Mouse (Mus musculus): ENCODE results near the gene Eef1akmt3. TPM values are rescaled to one million over a fixed set of nuclear protein-coding genes. Genes with fewer than 3 reads are reported as not detected.

The Eef1akmt3 gene
- total RNA-seq, 2 experiments from 2014 or later: 0.27 to 0.43 TPM

DNA sequence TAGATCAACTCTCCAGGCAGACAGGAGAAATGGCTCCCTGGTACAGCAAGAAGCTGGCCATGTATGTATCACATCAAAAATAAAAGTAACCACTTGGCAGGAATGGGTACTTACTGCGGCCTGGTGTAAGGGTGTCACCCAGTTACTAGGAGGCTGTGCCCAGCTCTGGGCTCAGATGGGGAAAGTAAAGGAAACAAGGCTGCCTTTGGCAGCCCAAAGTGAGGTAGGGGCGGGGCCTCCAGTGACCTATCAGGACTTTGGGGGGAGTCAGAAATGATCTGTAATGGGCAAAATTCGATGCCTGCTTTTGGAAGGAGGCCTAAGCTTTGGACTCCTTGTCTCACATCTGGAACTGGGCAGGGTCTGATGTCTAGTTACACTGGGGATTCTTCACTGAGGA is 59.6 kb downstream of the Eef1akmt3 start:
- intact Hi-C loops (cut with DNase I; ENCODE audit: low total_unique reads): no loop called here
- DNase-seq: no peak

Small RNAs within 50 kb of the gene (microRNA-seq; reads per million reads assigned to microRNA genes)
- 72.7 to 107 reads per million in 2 experiments for gene Mir26a-2
- 0.50 to 0.64 reads per million in 2 experiments for gene Mir546

Other genes starting within 250 kb of the Eef1akmt3 start
- 1 to 10 TPM; 1.6 to 2.9 TPM for gene Atp23, start 140.2 kb downstream of the Eef1akmt3 start, total RNA-seq (2021)
- gene Ctdsp2, start 62.8 kb downstream of the Eef1akmt3 start, total RNA-seq (2021): 100 to 1,000 TPM in 1 of 2 experiments, 10 to 100 TPM in 1; 98.5 to 102 TPM
- under 1 TPM; 0.51 to 0.64 TPM for gene Avil, start 40.8 kb downstream of the Eef1akmt3 start, total RNA-seq (2021)
- 10 to 100 TPM; 24.8 to 27.9 TPM for gene Tsfm, start 10.7 kb downstream of the Eef1akmt3 start, total RNA-seq (2021)
- 10 to 100 TPM; 11.1 to 14.8 TPM for gene Mettl1, start 99 bp downstream of the Eef1akmt3 start, total RNA-seq (2021)
- gene Cyp27b1, start 6.7 kb upstream of the Eef1akmt3 start, total RNA-seq (2021): under 1 TPM; 0.10 to 0.16 TPM
- gene March9, start 18.7 kb upstream of the Eef1akmt3 start, total RNA-seq (2021): 1 to 10 TPM in 1 of 2 experiments, under 1 TPM in 1; 0.82 to 1.2 TPM
- gene Cdk4, start 22.0 kb upstream of the Eef1akmt3 start, total RNA-seq (2021): 10 to 100 TPM; 62.5 to 84.0 TPM
- gene Tspan31, start 28.8 kb upstream of the Eef1akmt3 start, total RNA-seq (2021): 10 to 100 TPM; 26.5 to 31.6 TPM
- 1 to 10 TPM; 3.4 to 6.7 TPM for gene Agap2, start 33.8 kb upstream of the Eef1akmt3 start, total RNA-seq (2021)
- gene Os9, start 79.6 kb upstream of the Eef1akmt3 start, total RNA-seq (2021): 10 to 100 TPM; 20.3 to 23.5 TPM
- 1 to 10 TPM; 1.5 to 1.9 TPM for gene B4galnt1, start 123.7 kb upstream of the Eef1akmt3 start, total RNA-seq (2021)
- 1 to 10 TPM; 3.7 to 7.6 TPM for gene Slc26a10, start 139.1 kb upstream of the Eef1akmt3 start, total RNA-seq (2021)
- gene Arhgef25, start 148.6 kb upstream of the Eef1akmt3 start, total RNA-seq (2021): 10 to 100 TPM; 13.9 to 14.4 TPM
- gene Dtx3, start 154.2 kb upstream of the Eef1akmt3 start, total RNA-seq (2021): 10 to 100 TPM; 22.2 to 24.8 TPM
- gene Pip4k2c, start 170.1 kb upstream of the Eef1akmt3 start, total RNA-seq (2021): 1 to 10 TPM; 6.3 to 7.6 TPM
- under 1 TPM; 0.45 to 0.53 TPM for gene Kif5a, start 221.8 kb upstream of the Eef1akmt3 start, total RNA-seq (2021)
- 100 to 1,000 TPM in 1 of 2 experiments, 10 to 100 TPM in 1; 99.8 to 103 TPM for gene Dctn2, start 224.9 kb upstream of the Eef1akmt3 start, total RNA-seq (2021)
- gene Mbd6, start 247.5 kb upstream of the Eef1akmt3 start, total RNA-seq (2021): 10 to 100 TPM; 16.1 to 17.1 TPM

Data from gastrocnemius, postnatal 14 days (tissue).